Mouse (Mus musculus) kidney, postnatal 0 days (tissue): Measurements from ENCODE around the gene Prickle2. TPM values are rescaled to one million over a fixed set of nuclear protein-coding genes. Genes with fewer than 3 reads are reported as not detected.

Experiments
- ATAC-seq: fragments of 200-750 bp; cut with Nextera tagmentation; replicated peaks from 2 replicates; pipeline ENCODE4 v1.8.0; 2017; ENCODE audit warnings: low read depth, moderate number of reproducible peaks, moderate TSS enrichment, moderate library complexity; ENCODE audit not compliant: low FRiP score
- DNase-seq: peaks from one replicate; pipeline ENCODE4 v3.0.0-alpha.2; 2016; ENCODE audit warnings: low spot score
- H3K27ac ChIP-seq: fragments of 300-500 bp; sonication (generic); 2 replicates; pipeline ENCODE4 v1.5.1; 2014; ENCODE audit warnings: mild to moderate bottlenecking
- H3K27me3 ChIP-seq: fragments of 300-500 bp; sonication (generic); 2 replicates; pipeline ENCODE4 v1.6.1; 2014; ENCODE audit warnings: low read length, mixed read lengths; ENCODE audit not compliant: insufficient read depth
- H3K36me3 ChIP-seq: fragments of 300-500 bp; sonication (generic); 2 replicates; pipeline ENCODE4 v1.6.1; 2014; ENCODE audit warnings: low read length, mixed read lengths; ENCODE audit not compliant: insufficient read depth
- H3K4me1 ChIP-seq: fragments of 300-500 bp; sonication (generic); replicated peaks from 2 replicates; pipeline ENCODE4 v1.6.1; 2014; ENCODE audit warnings: antibody characterized with exemption, low read length, mixed read lengths; ENCODE audit not compliant: insufficient read depth
- H3K4me2 ChIP-seq: fragments of 300-500 bp; sonication (generic); 2 replicates; pipeline ENCODE4 v1.6.1; 2014; ENCODE audit warnings: mild to moderate bottlenecking, low read length, moderate library complexity, mixed read lengths
- H3K4me3 ChIP-seq: fragments of 300-500 bp; sonication (generic); replicated peaks from 2 replicates; pipeline ENCODE4 v1.5.1; 2014; ENCODE audit warnings: low read depth, low read length
- H3K9ac ChIP-seq: fragments of 300-500 bp; sonication (generic); 2 replicates; pipeline ENCODE4 v1.6.1; 2014; ENCODE audit warnings: low read depth, low read length
- H3K9me3 ChIP-seq: fragments of 300-500 bp; sonication (generic); replicated peaks from 2 replicates; pipeline ENCODE4 v1.6.1; 2016; ENCODE audit warnings: low read length, inconsistent platforms, mixed read lengths
- CTCF ChIP-seq: IDR thresholded peaks from 2 replicates; pipeline ENCODE4 v1.5.1; 2016; ENCODE audit warnings: antibody characterized with exemption, low read depth, mild to moderate bottlenecking, moderate library complexity
- WGBS: fragments of 180-500 bp; shearing (Covaris S2); extraction: QIAGEN DNeasy Blood & Tissue Kit; methylation state at CpG from one replicate; pipeline ENCODE4 v1.1.7; 2014; 5-methylcytosine and 5-hydroxymethylcytosine counted together
- polyA plus RNA-seq: library from polyadenylated mRNA; unstranded; fragments of >200 nt; fragmentation: Nextera tagmentation; extraction: Ambion mirVana; gene quantifications from 2 replicates; pipeline ENCODE4 v1.2.1, GENCODE M21; 2015

Prickle2 gene
- polyA plus RNA-seq, 1 experiment from 2014 or later, result 3.3 TPM

DNA sequence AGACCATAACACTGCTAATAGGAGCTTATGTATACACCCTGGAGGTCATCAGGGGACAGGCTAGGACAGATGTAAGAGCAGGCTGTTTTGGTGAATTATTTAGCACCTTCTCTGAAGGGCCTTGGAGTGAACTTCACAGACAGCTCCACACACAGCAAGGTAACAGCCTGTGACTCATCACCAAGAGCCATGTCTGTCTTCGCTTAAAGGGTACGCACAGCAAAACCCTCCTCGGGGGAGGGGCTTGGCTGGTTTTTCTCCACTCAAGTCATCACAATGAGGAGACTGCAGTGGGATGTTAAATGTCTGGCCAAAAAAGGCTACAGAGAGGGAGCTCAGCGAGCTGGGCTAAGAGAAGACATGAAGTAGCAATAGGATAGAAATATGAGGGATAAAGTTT is 206.5 kb downstream of the Prickle2 start:
- Histone ChIP-seq H3K4me2 (no peak overlapping the region), H3K36me3 (no peaks in the 10 kb centered on the region), H3K9ac (no peak overlapping the region), H3K27me3 (no peaks in the 10 kb centered on the region), H3K27ac (no peak overlapping the region), H3K4me3 (no peak overlapping the region), H3K4me1 (peaks cover 7% of the 10 kb centered on the region; the same call in 1 of the 2 replicates), H3K9me3 (no peaks in the 10 kb centered on the region)
- ATAC-seq (no peak), DNase-seq (no peak)
- TF ChIP-seq CTCF, result no peak
- WGBS, result 73% methylated on average over 4 of the region's 4 CpGs

DNA sequence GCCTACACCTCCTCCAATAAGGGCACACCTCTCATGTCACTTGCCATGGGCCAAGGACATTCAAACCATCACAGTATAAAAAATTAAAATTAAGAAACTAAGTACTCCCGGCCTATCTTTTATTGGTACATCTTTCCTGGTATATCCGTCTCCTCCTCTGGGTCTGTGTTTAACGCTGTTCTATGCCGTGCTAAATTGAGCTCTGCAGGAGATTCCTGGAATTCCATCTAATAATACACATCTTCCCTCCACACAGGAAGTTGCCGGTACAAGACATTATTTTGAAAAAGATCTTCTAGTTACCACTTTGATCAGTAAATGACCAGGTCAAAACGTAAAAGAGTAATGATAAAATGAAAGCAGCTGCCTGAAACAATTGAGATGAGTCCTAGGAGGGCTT is 207.4 kb downstream of the Prickle2 start:
- no peaks in the 10 kb centered on the region for H3K36me3 ChIP-seq
- H3K9ac ChIP-seq, result no peak overlapping the region
- H3K27me3 ChIP-seq, result no peaks in the 10 kb centered on the region
- no peak for ATAC-seq
- TF ChIP-seq CTCF, result no peak
- H3K27ac ChIP-seq, result no peak overlapping the region
- no peak overlapping the region for H3K4me2 ChIP-seq
- 39% methylated on average over 6 of the region's 6 CpGs for WGBS
- peak; percentile 55 for DNase-seq
- H3K4me3 ChIP-seq, result no peak overlapping the region
- no peaks in the 10 kb centered on the region for H3K9me3 ChIP-seq
- H3K4me1 ChIP-seq, result peaks cover 7% of the 10 kb centered on the region; the same call in 1 of the 2 replicates

DNA sequence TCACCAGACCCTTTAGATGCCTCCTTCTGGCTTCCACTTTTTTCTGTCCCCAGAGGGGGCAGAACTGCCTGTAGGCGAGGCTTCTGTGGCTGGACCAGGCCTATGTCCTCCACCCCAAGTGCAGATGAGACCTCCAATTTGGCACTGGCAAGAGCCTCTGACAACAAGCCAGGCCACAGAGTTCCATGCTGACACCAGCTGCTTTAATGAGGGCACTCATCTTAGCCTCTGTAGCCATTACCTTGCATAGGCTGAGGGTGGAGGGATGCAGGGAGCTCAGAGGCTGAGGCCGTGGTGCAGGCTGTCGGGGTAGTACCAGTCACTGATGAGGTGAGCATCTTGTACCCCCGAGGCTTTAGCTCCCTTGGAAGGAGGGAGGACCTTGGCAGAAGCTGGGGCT is 208.7 kb downstream of the Prickle2 start:
- H3K27ac ChIP-seq, result no peak overlapping the region
- H3K4me1 ChIP-seq, result peaks cover 7% of the 10 kb centered on the region; the same call in 1 of the 2 replicates
- 75% methylated on average over 4 of the region's 4 CpGs for WGBS
- H3K9me3 ChIP-seq, result no peaks in the 10 kb centered on the region
- no peak overlapping the region for H3K4me2 ChIP-seq
- H3K36me3 ChIP-seq, result no peaks in the 10 kb centered on the region
- no peak for DNase-seq
- no peak overlapping the region for H3K9ac ChIP-seq
- no peak overlapping the region for H3K4me3 ChIP-seq
- no peaks in the 10 kb centered on the region for H3K27me3 ChIP-seq
- no peak for TF ChIP-seq CTCF
- ATAC-seq, result no peak

DNA sequence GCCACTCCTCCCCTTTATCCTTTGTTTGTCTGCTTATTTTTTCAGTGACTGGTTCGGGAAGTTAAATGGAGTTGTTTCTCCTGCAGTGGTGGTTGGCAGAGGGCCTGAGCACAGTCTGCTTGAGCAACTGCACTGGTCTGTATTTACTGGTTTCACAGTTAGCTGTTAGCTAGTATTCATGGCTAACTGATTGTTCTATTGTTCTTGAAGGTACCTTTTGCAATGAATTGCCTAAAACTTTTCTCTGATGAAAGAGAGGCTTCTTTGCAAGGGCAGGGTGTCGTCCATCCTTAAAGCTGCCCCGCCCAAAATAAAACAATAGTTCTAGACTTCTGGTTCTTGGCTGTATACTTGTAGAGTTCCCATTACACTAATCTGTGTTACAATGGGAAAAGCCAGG is 210.5 kb downstream of the Prickle2 start:
- WGBS, result 69% methylated on average over 3 of the region's 3 CpGs

DNA sequence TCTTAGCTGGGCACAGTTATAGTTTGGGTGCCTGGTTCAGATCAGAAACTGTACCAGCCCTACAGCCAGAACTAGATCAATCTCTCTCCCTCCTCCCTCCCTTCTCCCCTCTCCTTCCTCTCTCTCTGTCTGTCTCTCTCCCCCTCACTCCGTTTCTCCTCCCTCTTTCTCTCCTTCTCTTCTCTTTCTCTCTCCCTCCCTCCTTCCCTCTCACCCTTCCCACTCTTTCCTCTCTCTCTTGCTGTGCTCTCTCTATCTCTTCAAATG is 224.3 kb downstream of the Prickle2 start:
- H3K9ac ChIP-seq, result no peak overlapping the region
- H3K4me3 ChIP-seq, result 0 out of 2 replicates have a peak overlapping the region, but pooled peaks have one; percentile 45
- DNase-seq, result peak; percentile 25
- no peak overlapping the region for H3K27ac ChIP-seq
- H3K9me3 ChIP-seq, result no peaks in the 10 kb centered on the region
- H3K27me3 ChIP-seq, result no peaks in the 10 kb centered on the region
- no peaks in the 10 kb centered on the region for H3K4me1 ChIP-seq
- H3K4me2 ChIP-seq, result peak overlapping the region; percentile 67
- no peaks in the 10 kb centered on the region for H3K36me3 ChIP-seq
- TF ChIP-seq CTCF, result no peak
- 10% methylated on average over 1 of the region's 1 CpGs for WGBS
- ATAC-seq, result no peak

More for the DNA sequence above, 210.5 kb downstream of the Prickle2 start:
- ATAC-seq (no peak), DNase-seq (no peak)
- Histone ChIP-seq H3K36me3 (no peaks in the 10 kb centered on the region), H3K27ac (no peak overlapping the region), H3K4me1 (peaks cover 7% of the 10 kb centered on the region; the same call in 1 of the 2 replicates), H3K4me3 (no peak overlapping the region), H3K27me3 (no peaks in the 10 kb centered on the region), H3K9ac (no peak overlapping the region), H3K9me3 (no peaks in the 10 kb centered on the region), H3K4me2 (no peak overlapping the region)
- no peak for TF ChIP-seq CTCF

DNA sequence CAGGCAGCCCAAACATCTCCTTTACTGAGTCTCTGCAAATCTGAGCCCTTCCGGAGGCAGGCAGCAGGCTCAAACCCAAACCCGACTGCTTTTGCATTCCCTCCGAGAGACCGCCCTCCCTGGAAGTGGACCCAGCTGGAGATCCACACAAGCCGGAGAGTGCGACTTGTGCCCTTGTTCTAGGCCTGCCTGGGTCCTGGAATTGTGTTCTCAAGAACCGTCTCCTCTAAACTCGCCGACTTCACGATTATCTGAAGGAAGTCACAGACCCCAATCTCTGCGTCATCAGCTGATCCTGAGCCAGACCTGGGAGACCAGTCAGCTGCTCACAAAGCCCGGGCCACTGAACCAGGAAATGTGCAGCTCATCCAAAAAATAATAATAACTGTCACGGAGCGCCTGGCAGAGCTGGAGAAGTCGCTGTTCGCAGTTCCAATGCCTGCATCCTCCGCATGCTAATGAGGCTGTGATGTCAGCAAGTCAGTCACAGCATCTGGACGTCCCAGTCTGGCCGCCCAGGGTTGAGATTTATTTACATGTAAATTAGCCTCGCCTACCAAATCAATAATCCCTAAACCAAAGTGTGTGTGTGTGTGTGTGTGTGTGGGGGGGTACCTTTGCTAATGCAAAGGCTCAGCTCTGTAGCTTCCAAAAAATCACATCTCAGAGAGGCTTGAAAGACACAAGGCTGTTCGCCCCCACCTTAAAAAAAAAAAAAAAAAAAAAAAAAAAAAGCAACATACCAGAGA is 224.8 kb downstream of the Prickle2 start:
- Histone ChIP-seq H3K4me2 (peak overlapping the region; percentile 67), H3K27ac (peak overlapping the region; percentile 77; the same call in 1 of the 2 replicates), H3K36me3 (no peaks in the 10 kb centered on the region), H3K9me3 (no peaks in the 10 kb centered on the region), H3K4me1 (no peaks in the 10 kb centered on the region), H3K9ac (peak overlapping the region; percentile 61), H3K27me3 (no peaks in the 10 kb centered on the region), H3K4me3 (peak overlapping the region; percentile 45)
- ATAC-seq (peak; percentile 57), DNase-seq (peak; percentile 86)
- TF ChIP-seq CTCF, result 0 out of 2 replicates have a peak, but pooled peaks have one; percentile 4
- 2% methylated on average over 21 of the region's 21 CpGs for WGBS

DNA sequence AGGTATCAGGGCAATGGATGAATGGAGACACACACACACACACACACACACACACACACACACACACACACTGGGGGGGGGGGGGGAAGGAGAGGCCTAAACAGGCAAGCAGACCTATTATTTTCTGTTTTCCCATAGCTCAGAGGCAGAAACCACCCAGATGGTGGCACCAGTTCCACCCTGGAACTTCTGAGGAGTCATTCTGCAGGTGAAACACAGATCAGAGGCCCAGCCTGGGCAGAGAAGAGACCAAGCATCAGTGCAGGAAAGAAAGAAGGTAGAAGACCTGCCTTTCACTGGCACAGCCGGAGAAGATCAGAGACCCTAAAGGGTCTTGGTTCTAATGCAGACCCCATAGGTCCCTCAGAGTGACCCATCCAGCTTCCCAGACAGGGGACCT is 227.3 kb downstream of the Prickle2 start:
- WGBS, result 100% methylated on average over 1 of the region's 1 CpGs
- no peak for TF ChIP-seq CTCF
- Histone ChIP-seq H3K4me1 (no peaks in the 10 kb centered on the region), H3K27me3 (no peaks in the 10 kb centered on the region), H3K4me2 (no peak overlapping the region), H3K27ac (no peak overlapping the region), H3K9ac (no peak overlapping the region), H3K9me3 (no peaks in the 10 kb centered on the region), H3K36me3 (no peaks in the 10 kb centered on the region), H3K4me3 (no peak overlapping the region)
- DNase-seq (no peak), ATAC-seq (no peak)
